Mouse (Mus musculus) kidney, postnatal 0 days (tissue): ENCODE results near the gene Gm4871. TPM values are rescaled to one million over a fixed set of nuclear protein-coding genes. Genes with fewer than 3 reads are reported as not detected.
"Not testable (repeated sequence)": the region's sequence is repeated elsewhere in the genome, so short reads cannot be mapped to it uniquely, and the experiment has no call there.

Source experiments
- ATAC-seq: fragments of 200-750 bp; cut with Nextera tagmentation; replicated peaks from 2 replicates; pipeline ENCODE4 v1.8.0; 2017; ENCODE audit warnings: low read depth, moderate number of reproducible peaks, moderate TSS enrichment, moderate library complexity; ENCODE audit not compliant: low FRiP score
- DNase-seq: peaks from one replicate; pipeline ENCODE4 v3.0.0-alpha.2; 2016; ENCODE audit warnings: low spot score
- H3K27ac ChIP-seq: fragments of 300-500 bp; sonication (generic); 2 replicates; pipeline ENCODE4 v1.5.1; 2014; ENCODE audit warnings: mild to moderate bottlenecking
- H3K27me3 ChIP-seq: fragments of 300-500 bp; sonication (generic); 2 replicates; pipeline ENCODE4 v1.6.1; 2014; ENCODE audit warnings: low read length, mixed read lengths; ENCODE audit not compliant: insufficient read depth
- H3K36me3 ChIP-seq: fragments of 300-500 bp; sonication (generic); 2 replicates; pipeline ENCODE4 v1.6.1; 2014; ENCODE audit warnings: low read length, mixed read lengths; ENCODE audit not compliant: insufficient read depth
- H3K4me1 ChIP-seq: fragments of 300-500 bp; sonication (generic); replicated peaks from 2 replicates; pipeline ENCODE4 v1.6.1; 2014; ENCODE audit warnings: antibody characterized with exemption, low read length, mixed read lengths; ENCODE audit not compliant: insufficient read depth
- H3K4me2 ChIP-seq: fragments of 300-500 bp; sonication (generic); 2 replicates; pipeline ENCODE4 v1.6.1; 2014; ENCODE audit warnings: mild to moderate bottlenecking, low read length, moderate library complexity, mixed read lengths
- H3K4me3 ChIP-seq: fragments of 300-500 bp; sonication (generic); replicated peaks from 2 replicates; pipeline ENCODE4 v1.5.1; 2014; ENCODE audit warnings: low read depth, low read length
- H3K9ac ChIP-seq: fragments of 300-500 bp; sonication (generic); 2 replicates; pipeline ENCODE4 v1.6.1; 2014; ENCODE audit warnings: low read depth, low read length
- H3K9me3 ChIP-seq: fragments of 300-500 bp; sonication (generic); replicated peaks from 2 replicates; pipeline ENCODE4 v1.6.1; 2016; ENCODE audit warnings: low read length, inconsistent platforms, mixed read lengths
- CTCF ChIP-seq: IDR thresholded peaks from 2 replicates; pipeline ENCODE4 v1.5.1; 2016; ENCODE audit warnings: antibody characterized with exemption, low read depth, mild to moderate bottlenecking, moderate library complexity
- WGBS: fragments of 180-500 bp; shearing (Covaris S2); extraction: QIAGEN DNeasy Blood & Tissue Kit; methylation state at CpG from one replicate; pipeline ENCODE4 v1.1.7; 2014; 5-methylcytosine and 5-hydroxymethylcytosine counted together
- polyA plus RNA-seq: library from polyadenylated mRNA; unstranded; fragments of >200 nt; fragmentation: Nextera tagmentation; extraction: Ambion mirVana; gene quantifications from 2 replicates; pipeline ENCODE4 v1.2.1, GENCODE M21; 2015

The Gm4871 gene
- polyA plus RNA-seq, 1 experiment from 2014 or later, result not detected

- Histone ChIP-seq H3K27me3 (no peaks in the 10 kb centered on the region), H3K9me3 (no peaks in the 10 kb centered on the region), H3K9ac (no peak overlapping the region), H3K27ac (no peak overlapping the region), H3K4me1 (no peaks in the 10 kb centered on the region), H3K4me3 (no peak overlapping the region), H3K4me2 (no peak overlapping the region), H3K36me3 (no peaks in the 10 kb centered on the region)
- ATAC-seq, result no peak
- no peak for TF ChIP-seq CTCF
- DNase-seq, result no peak
- WGBS, result 85% methylated on average over 1 of the region's 1 CpGs
Observed at GRCm38 (mm10) chr5:145064765-145065340, 32.3 kb upstream of the Gm4871 start.

- Histone ChIP-seq H3K36me3 (no peaks in the 10 kb centered on the region), H3K9ac (no peak overlapping the region), H3K27me3 (no peaks in the 10 kb centered on the region), H3K4me2 (no peak overlapping the region), H3K9me3 (no peaks in the 10 kb centered on the region), H3K27ac (no peak overlapping the region), H3K4me1 (no peaks in the 10 kb centered on the region), H3K4me3 (no peak overlapping the region)
- WGBS, result 68% methylated on average over 2 of the region's 2 CpGs
- DNase-seq (no peak), ATAC-seq (no peak)
- no peak for TF ChIP-seq CTCF
Observed at GRCm38 (mm10) chr5:145059524-145059923, 27.0 kb upstream of the Gm4871 start.

- Histone ChIP-seq H3K9me3 (no peaks in the 10 kb centered on the region), H3K4me1 (no peaks in the 10 kb centered on the region), H3K4me2 (no peak overlapping the region), H3K27me3 (no peaks in the 10 kb centered on the region), H3K27ac (no peak overlapping the region), H3K9ac (no peak overlapping the region), H3K36me3 (no peaks in the 10 kb centered on the region), H3K4me3 (no peak overlapping the region)
- TF ChIP-seq CTCF, result no peak
- WGBS, result 92% methylated on average over 7 of the region's 7 CpGs
- DNase-seq (no peak), ATAC-seq (no peak)
Observed at GRCm38 (mm10) chr5:145058722-145059121, 26.2 kb upstream of the Gm4871 start.

GRCm38 (mm10) chr5:145057907-145058306 is 25.4 kb upstream of the Gm4871 start:
- Histone ChIP-seq H3K9me3 (no peaks in the 10 kb centered on the region), H3K27ac (no peak overlapping the region), H3K9ac (no peak overlapping the region), H3K27me3 (no peaks in the 10 kb centered on the region), H3K36me3 (no peaks in the 10 kb centered on the region), H3K4me2 (no peak overlapping the region), H3K4me1 (no peaks in the 10 kb centered on the region), H3K4me3 (no peak overlapping the region)
- ATAC-seq (no peak), DNase-seq (no peak)
- no peak for TF ChIP-seq CTCF
- 85% methylated on average over 8 of the region's 8 CpGs for WGBS

GRCm38 (mm10) chr5:145054187-145054586 is 21.6 kb upstream of the Gm4871 start:
- not testable (repeated sequence) for H3K4me3 ChIP-seq, DNase-seq, H3K27me3 ChIP-seq, H3K4me1 ChIP-seq, H3K4me2 ChIP-seq, ATAC-seq, H3K9ac ChIP-seq, H3K36me3 ChIP-seq, H3K27ac ChIP-seq, H3K9me3 ChIP-seq
- WGBS, result 86% methylated on average over 3 of the region's 3 CpGs

- H3K4me3 ChIP-seq, H3K4me2 ChIP-seq, H3K36me3 ChIP-seq, H3K9me3 ChIP-seq, H3K27me3 ChIP-seq, H3K9ac ChIP-seq, H3K4me1 ChIP-seq, ATAC-seq, DNase-seq, H3K27ac ChIP-seq: not testable (repeated sequence)
- 26% methylated on average over 3 of the region's 3 CpGs for WGBS
Observed at GRCm38 (mm10) chr5:145042690-145043089, 10.1 kb upstream of the Gm4871 start, which contains the start of gene 1700018F24Rik. Gene 1700018F24Rik (plus strand): TSS chr5:145042990.

- H3K4me3 ChIP-seq, result no peak overlapping the region
- peak; percentile 53 for TF ChIP-seq CTCF
- no peak overlapping the region for H3K9ac ChIP-seq
- no peak for ATAC-seq
- no peak overlapping the region for H3K4me2 ChIP-seq
- DNase-seq, result no peak
- no peaks in the 10 kb centered on the region for H3K27me3 ChIP-seq
- H3K27ac ChIP-seq, result no peak overlapping the region
- 41% methylated on average over 4 of the region's 4 CpGs for WGBS
- H3K36me3 ChIP-seq, result no peaks in the 10 kb centered on the region
- no peaks in the 10 kb centered on the region for H3K9me3 ChIP-seq
- no peaks in the 10 kb centered on the region for H3K4me1 ChIP-seq
Observed at GRCm38 (mm10) chr5:145041628-145042027, 9.1 kb upstream of the Gm4871 start.

GRCm38 (mm10) chr5:145030476-145030875 is 2.1 kb downstream of the Gm4871 start:
- not testable (repeated sequence) for H3K9ac ChIP-seq, DNase-seq, ATAC-seq, H3K9me3 ChIP-seq, H3K4me1 ChIP-seq, H3K4me3 ChIP-seq, H3K4me2 ChIP-seq, H3K27me3 ChIP-seq, H3K27ac ChIP-seq, H3K36me3 ChIP-seq
- WGBS, result 86% methylated on average over 1 of the region's 1 CpGs

GRCm38 (mm10) chr5:145020712-145021111 is 11.8 kb downstream of the Gm4871 start:
- H3K27me3 ChIP-seq, H3K4me1 ChIP-seq, H3K9ac ChIP-seq, DNase-seq, H3K9me3 ChIP-seq, ATAC-seq, H3K27ac ChIP-seq, H3K36me3 ChIP-seq, H3K4me3 ChIP-seq, H3K4me2 ChIP-seq: not testable (repeated sequence)
- 83% methylated on average over 1 of the region's 1 CpGs for WGBS
